Mouse (Mus musculus) frontal cortex, postnatal 25 days (tissue): Measurements from ENCODE around the gene Tifa.

Experiments used
- DNase-seq, 2 experiments: peaks; one replicate each; pipeline ENCODE4 v3.0.0; 2022; ENCODE audit warnings: low spot score in 2 of 2

Gene Tifa

GRCm38 (mm10) chr3:127862479-127862878 is 72.9 kb downstream of the Tifa start:
- DNase-seq = no peak

- DNase-seq = no peak
These were observed 74.0 kb downstream of the Tifa start for GRCm38 (mm10) chr3:127863571-127863970.

- DNase-seq = no peak
These were observed 74.6 kb downstream of the Tifa start for GRCm38 (mm10) chr3:127864242-127864641.

- no peak for DNase-seq
These were observed 78.6 kb downstream of the Tifa start for GRCm38 (mm10) chr3:127868046-127868758.

GRCm38 (mm10) chr3:127868880-127869279 is 79.3 kb downstream of the Tifa start:
- no peak for DNase-seq

- DNase-seq = no peak
These were observed 82.0 kb downstream of the Tifa start for GRCm38 (mm10) chr3:127871575-127871974.

- DNase-seq = no peak
These were observed 84.8 kb downstream of the Tifa start for GRCm38 (mm10) chr3:127874254-127874883.

- no peak for DNase-seq
These were observed 85.5 kb downstream of the Tifa start for GRCm38 (mm10) chr3:127875059-127875458.

- DNase-seq = no peak
These were observed 85.9 kb downstream of the Tifa start for GRCm38 (mm10) chr3:127875509-127875908.

GRCm38 (mm10) chr3:127879968-127880367 is 90.4 kb downstream of the Tifa start:
- DNase-seq = no peak

GRCm38 (mm10) chr3:127881684-127882083 is 92.1 kb downstream of the Tifa start:
- no peak for DNase-seq
